Mouse (Mus musculus) forebrain, embryonic 16.5 days (tissue): ENCODE measurements around the gene Vsig10l. TPM values are rescaled to one million over a fixed set of nuclear protein-coding genes. Genes with fewer than 3 reads are reported as not detected.

Experiments used
- ATAC-seq: fragments of 200-750 bp; cut with Nextera tagmentation; 2 replicates; pipeline ENCODE4 v1.8.0; 2017; ENCODE audit warnings: mild to moderate bottlenecking, moderate library complexity
- H3K27ac ChIP-seq: fragments of 300-500 bp; sonication (generic); 2 replicates; pipeline ENCODE4 v1.5.1; 2014; ENCODE audit warnings: low read length, control low read depth
- H3K27me3 ChIP-seq: fragments of 300-500 bp; sonication (generic); replicated peaks from 2 replicates; pipeline ENCODE4 v1.6.1; 2014; ENCODE audit warnings: low read length; ENCODE audit not compliant: control insufficient read depth, insufficient read depth
- H3K36me3 ChIP-seq: fragments of 300-500 bp; sonication (generic); 2 replicates; pipeline ENCODE4 v1.6.1; 2014; ENCODE audit not compliant: control insufficient read depth, insufficient read depth
- H3K4me1 ChIP-seq: fragments of 300-500 bp; sonication (generic); replicated peaks from 2 replicates; pipeline ENCODE4 v1.6.1; 2014; ENCODE audit warnings: low read length; ENCODE audit not compliant: control insufficient read depth, insufficient read depth
- H3K4me2 ChIP-seq: fragments of 300-500 bp; sonication (generic); 2 replicates; pipeline ENCODE4 v1.6.1; 2014; ENCODE audit warnings: mild to moderate bottlenecking, low read length, control low read depth
- H3K4me3 ChIP-seq: fragments of 300-500 bp; sonication (generic); replicated peaks from 2 replicates; pipeline ENCODE4 v1.5.1; 2014; ENCODE audit warnings: mild to moderate bottlenecking, low read length, control low read depth
- H3K9ac ChIP-seq: fragments of 300-500 bp; sonication (generic); replicated peaks from 2 replicates; pipeline ENCODE4 v1.6.1; 2014; ENCODE audit warnings: low read depth, low read length, control low read depth
- H3K9me3 ChIP-seq: fragments of 300-500 bp; sonication (generic); 2 replicates; pipeline ENCODE4 v1.6.1; 2016; ENCODE audit warnings: low read length; ENCODE audit not compliant: control insufficient read depth
- WGBS: fragments of 180-500 bp; shearing (Covaris S2); extraction: QIAGEN DNeasy Blood & Tissue Kit; methylation state at CpG from one replicate; pipeline ENCODE4 v1.1.7; 2014; 5-methylcytosine and 5-hydroxymethylcytosine counted together
- polyA plus RNA-seq: library from polyadenylated mRNA; unstranded; fragments of >200 nt; fragmentation: Nextera tagmentation; extraction: Ambion mirVana; gene quantifications from 2 replicates; pipeline ENCODE4 v1.2.1, GENCODE M21; 2015

Vsig10l gene
- polyA plus RNA-seq, 1 experiment from 2014 or later: 7.3 TPM

DNA sequence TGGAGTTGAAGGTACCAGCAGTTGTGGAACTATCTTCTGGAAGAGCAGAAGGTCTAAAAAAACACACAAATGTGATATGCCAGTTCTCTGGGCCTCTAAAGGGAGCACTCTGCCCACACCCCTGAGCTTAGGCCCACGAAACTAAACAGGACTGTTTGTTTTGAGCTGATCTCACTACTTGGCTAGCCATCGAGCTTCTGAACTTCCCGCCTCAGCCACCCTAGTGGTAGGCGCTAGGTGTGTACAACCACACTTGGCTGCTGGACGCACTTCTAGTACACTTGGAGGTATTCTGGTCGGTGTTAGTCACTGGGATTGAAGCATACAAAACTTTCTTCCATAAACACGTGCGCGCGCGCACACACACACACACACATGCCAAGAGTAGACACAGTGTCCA, 11.2 kb upstream of the Vsig10l start:
- H3K27me3 ChIP-seq: no peaks in the 10 kb centered on the region
- 94% methylated on average over 11 of the region's 11 CpGs for WGBS
- H3K4me3 ChIP-seq: no peak overlapping the region
- no peaks in the 10 kb centered on the region for H3K9me3 ChIP-seq
- no peak for ATAC-seq
- H3K27ac ChIP-seq: no peak overlapping the region
- H3K4me1 ChIP-seq: no peaks in the 10 kb centered on the region
- peaks cover 10% of the 10 kb centered on the region for H3K36me3 ChIP-seq
- H3K9ac ChIP-seq: no peak overlapping the region
- no peak overlapping the region for H3K4me2 ChIP-seq

GRCm38 (mm10) chr7:43452609-43453008, 10.3 kb upstream of the Vsig10l start:
- H3K9ac ChIP-seq: no peak overlapping the region
- peaks cover 13% of the 10 kb centered on the region for H3K36me3 ChIP-seq
- no peak overlapping the region for H3K4me2 ChIP-seq
- H3K4me3 ChIP-seq: no peak overlapping the region
- H3K4me1 ChIP-seq: no peaks in the 10 kb centered on the region
- ATAC-seq: no peak
- no peaks in the 10 kb centered on the region for H3K27me3 ChIP-seq
- no peaks in the 10 kb centered on the region for H3K9me3 ChIP-seq
- WGBS: 39% methylated on average over 4 of the region's 4 CpGs
- no peak overlapping the region for H3K27ac ChIP-seq

DNA sequence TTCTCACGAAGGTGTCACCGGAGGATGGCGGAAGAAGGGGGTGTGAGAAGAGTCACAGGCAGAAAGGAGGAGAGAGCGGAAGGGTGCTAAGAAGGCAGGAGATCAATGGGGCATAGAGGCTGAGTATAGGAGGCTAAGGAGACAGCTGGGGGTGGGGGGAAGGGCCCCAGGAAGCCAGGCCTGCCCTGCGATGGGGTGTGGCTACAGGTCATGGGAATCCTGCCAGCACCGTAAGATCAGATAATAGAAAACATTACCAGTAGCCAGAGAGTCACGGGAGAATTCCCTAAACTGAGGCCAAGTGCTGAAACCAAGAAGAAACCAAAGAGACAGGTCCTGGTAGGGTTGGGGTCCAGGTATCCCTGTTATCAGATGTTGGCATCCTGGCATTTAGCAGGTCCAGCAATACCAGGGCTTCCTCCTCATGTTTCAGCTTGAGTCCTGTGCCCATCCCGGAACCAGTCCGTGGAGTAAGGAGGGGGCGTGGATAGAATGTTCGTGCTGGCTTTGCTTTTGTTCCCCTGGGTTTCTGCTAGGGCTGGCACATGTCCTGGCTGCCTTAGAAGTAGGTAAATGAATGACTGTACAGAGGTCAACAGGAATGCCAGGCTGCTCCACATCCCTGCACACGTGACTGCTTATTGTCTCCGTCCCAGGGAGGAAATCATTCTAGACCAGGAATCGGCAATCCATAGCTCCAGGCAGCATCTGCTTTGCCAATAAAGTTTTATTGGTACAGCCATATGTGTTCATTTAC, 9.2 kb upstream of the Vsig10l start:
- Histone ChIP-seq H3K9ac (no peak overlapping the region), H3K36me3 (peaks cover 13% of the 10 kb centered on the region), H3K9me3 (no peaks in the 10 kb centered on the region), H3K27me3 (no peaks in the 10 kb centered on the region), H3K4me2 (no peak overlapping the region), H3K4me1 (no peaks in the 10 kb centered on the region), H3K27ac (no peak overlapping the region), H3K4me3 (no peak overlapping the region)
- no peak for ATAC-seq
- 88% methylated on average over 14 of the region's 14 CpGs for WGBS

GRCm38 (mm10) chr7:43454371-43454770, 8.6 kb upstream of the Vsig10l start:
- Histone ChIP-seq H3K4me2 (no peak overlapping the region), H3K27me3 (no peaks in the 10 kb centered on the region), H3K4me1 (no peaks in the 10 kb centered on the region), H3K27ac (no peak overlapping the region), H3K36me3 (peaks cover 13% of the 10 kb centered on the region), H3K9me3 (no peaks in the 10 kb centered on the region), H3K4me3 (no peak overlapping the region), H3K9ac (no peak overlapping the region)
- 94% methylated on average over 6 of the region's 6 CpGs for WGBS
- no peak for ATAC-seq

GRCm38 (mm10) chr7:43463976-43464375, 1.0 kb downstream of the Vsig10l start:
- Histone ChIP-seq H3K9ac (no peak overlapping the region), H3K27ac (no peak overlapping the region), H3K36me3 (no peaks in the 10 kb centered on the region), H3K4me3 (no peak overlapping the region), H3K9me3 (no peaks in the 10 kb centered on the region), H3K4me1 (peaks cover 14% of the 10 kb centered on the region), H3K4me2 (no peak overlapping the region), H3K27me3 (no peaks in the 10 kb centered on the region)
- WGBS: 77% methylated on average over 7 of the region's 7 CpGs
- no peak for ATAC-seq

DNA sequence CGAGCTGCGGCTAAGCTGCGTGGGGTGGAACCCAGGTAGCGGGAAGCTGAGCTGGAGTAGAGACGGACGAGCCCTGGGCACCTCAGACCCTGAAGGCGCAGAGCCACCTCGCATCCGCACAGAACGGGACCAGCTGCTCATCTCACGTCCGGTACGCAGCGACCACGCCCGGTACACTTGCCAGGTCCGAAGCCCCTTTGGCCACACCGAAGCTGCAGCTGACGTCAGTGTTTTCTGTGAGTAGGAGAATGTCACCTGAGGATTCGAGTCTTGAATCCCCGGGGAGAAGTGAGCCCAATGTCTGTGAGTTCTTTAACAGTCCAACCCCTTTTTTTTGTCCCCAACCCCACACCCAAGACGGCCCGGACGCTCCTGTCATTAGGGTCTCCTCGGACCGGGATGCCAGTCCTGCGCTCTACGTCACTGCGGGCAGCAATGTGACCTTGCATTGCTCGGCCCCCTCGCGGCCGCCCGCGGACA, 2.0 kb downstream of the Vsig10l start:
- Histone ChIP-seq H3K27ac (no peak overlapping the region), H3K4me1 (peaks cover 14% of the 10 kb centered on the region), H3K27me3 (no peaks in the 10 kb centered on the region), H3K9me3 (no peaks in the 10 kb centered on the region), H3K36me3 (no peaks in the 10 kb centered on the region), H3K9ac (peak overlapping the region; percentile 51), H3K4me3 (peak overlapping the region; percentile 52), H3K4me2 (peak overlapping the region; percentile 76)
- WGBS: 6% methylated on average over 35 of the region's 35 CpGs
- ATAC-seq: no peak

DNA sequence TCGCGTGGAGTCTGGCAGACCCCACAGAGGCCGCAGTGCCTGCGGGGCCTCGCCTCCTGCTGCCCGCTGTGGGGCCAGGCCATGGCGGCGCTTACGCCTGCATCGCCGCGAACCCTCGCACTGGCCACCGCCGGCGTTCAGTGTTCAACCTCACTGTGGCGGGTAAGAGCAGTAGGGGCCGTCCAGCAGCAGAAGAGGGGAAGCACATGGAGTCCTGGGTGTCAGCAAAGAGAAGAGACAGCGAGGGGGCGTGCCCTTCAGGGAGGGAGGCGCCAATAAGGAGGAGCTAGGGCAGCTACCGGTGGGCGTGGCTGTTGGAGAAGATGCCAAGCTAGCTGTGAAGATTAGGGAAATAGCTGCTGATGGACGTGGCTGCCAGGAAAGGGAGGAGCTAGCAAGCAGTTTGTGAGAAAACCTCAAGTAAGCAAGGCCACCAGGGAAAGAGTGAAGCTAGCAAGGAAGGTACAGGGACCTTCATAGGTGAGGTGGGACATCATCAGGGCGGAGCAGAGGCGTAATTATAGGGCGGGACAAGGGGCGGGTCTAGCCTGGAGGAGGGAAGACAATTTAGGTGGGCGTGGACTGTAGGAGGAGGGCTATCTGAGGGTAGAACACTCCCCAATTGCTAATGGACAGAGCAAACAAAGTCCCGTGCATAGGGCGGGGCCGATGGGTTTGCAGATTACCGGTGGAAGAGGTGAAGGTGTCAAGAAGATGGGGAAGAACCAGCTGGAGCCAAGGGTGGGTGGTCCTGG, 2.6 kb downstream of the Vsig10l start:
- Histone ChIP-seq H3K9ac (peak overlapping the region; percentile 51), H3K36me3 (no peaks in the 10 kb centered on the region), H3K9me3 (no peaks in the 10 kb centered on the region), H3K27ac (no peak overlapping the region), H3K4me2 (peak overlapping the region; percentile 76), H3K4me3 (peak overlapping the region; percentile 52), H3K4me1 (peaks cover 14% of the 10 kb centered on the region), H3K27me3 (no peaks in the 10 kb centered on the region)
- WGBS: under 1% methylated on average over 33 of the region's 33 CpGs
- ATAC-seq: peak; percentile 84

DNA sequence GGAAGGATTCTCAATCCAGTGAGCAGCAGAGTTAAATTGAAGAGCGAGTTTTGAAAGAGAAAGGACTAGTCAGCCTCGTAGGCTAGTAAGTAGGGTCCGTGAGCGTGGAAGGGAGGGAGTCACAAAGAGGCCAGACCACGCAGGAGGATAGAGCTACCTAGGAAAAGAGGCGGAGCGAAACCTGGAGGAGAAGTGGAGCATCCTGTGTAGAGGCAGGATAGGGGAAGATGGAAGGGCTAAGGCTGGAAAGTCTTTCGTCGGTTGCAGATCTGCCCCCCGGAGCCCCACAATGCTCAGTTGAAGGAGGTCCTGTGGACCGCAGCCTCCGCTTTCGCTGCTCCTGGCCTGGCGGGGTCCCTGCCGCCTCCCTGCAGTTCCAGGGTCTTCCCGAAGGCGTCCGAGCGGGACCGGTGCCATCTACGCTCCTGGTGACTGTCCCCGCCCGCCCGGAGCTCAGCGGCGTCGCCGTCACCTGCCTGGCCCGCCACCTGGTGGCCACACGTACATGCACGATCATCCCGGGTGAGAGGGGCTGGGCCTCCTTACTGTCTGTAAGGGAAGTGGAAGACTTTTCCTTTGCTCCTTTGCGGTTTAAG, 3.2 kb downstream of the Vsig10l start:
- Histone ChIP-seq H3K4me1 (peaks cover 14% of the 10 kb centered on the region), H3K4me3 (peak overlapping the region; percentile 52), H3K9ac (peak overlapping the region; percentile 47), H3K36me3 (no peaks in the 10 kb centered on the region), H3K4me2 (peak overlapping the region; percentile 76), H3K9me3 (no peaks in the 10 kb centered on the region), H3K27me3 (no peaks in the 10 kb centered on the region), H3K27ac (no peak overlapping the region)
- under 1% methylated on average over 33 of the region's 33 CpGs for WGBS
- peak; percentile 59 for ATAC-seq

DNA sequence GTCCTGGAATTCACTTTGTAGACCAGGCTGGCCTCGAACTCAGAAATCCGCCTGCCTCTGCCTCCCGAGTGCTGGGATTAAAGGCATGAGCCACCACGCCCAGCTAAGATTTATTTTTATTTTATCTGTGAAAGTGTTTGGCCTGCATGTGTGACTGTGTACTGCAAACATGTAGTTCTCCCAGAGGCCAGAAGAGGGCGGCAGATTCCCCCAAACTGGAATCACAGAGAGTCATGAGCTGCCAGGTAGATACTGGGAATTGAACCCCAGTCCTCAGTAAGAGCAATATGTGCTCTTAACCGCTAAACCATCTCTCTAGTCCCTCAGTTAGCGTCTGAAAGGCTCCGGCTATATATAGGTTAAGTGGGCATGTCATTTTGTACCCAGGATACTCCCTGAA, 7.4 kb downstream of the Vsig10l start:
- ATAC-seq: no peak
- WGBS: 34% methylated on average over 8 of the region's 8 CpGs
- Histone ChIP-seq H3K9ac (no peak overlapping the region), H3K9me3 (no peaks in the 10 kb centered on the region), H3K27me3 (no peaks in the 10 kb centered on the region), H3K36me3 (no peaks in the 10 kb centered on the region), H3K4me2 (no peak overlapping the region), H3K4me1 (peaks cover 10% of the 10 kb centered on the region), H3K4me3 (no peak overlapping the region), H3K27ac (no peak overlapping the region)
